Mouse (Mus musculus) hematopoietic stem cell, adult 5-6 weeks (primary cell): Measurements from ENCODE around the gene Btnl6. TPM values are rescaled to one million over a fixed set of nuclear protein-coding genes. Genes with fewer than 3 reads are reported as not detected.
"Not testable (repeated sequence)": the region's sequence is repeated elsewhere in the genome, so short reads cannot be mapped to it uniquely, and the experiment has no call there.

ENCODE experiments used
- ATAC-seq, 2 experiments: fragments of 125-278 bp in 1 of 2; replicated peaks in 1 of 2; 2 replicates each; pipeline ENCODE4 v1.8.0; 2016 to 2017; ENCODE audit warnings: inconsistent platforms in 2 of 2, mild to moderate bottlenecking in 2 of 2, moderate number of reproducible peaks in 2 of 2, low read depth in 1 of 2, moderate TSS enrichment in 1 of 2; ENCODE audit not compliant: low FRiP score in 2 of 2, poor library complexity in 2 of 2, severe bottlenecking in 2 of 2, insufficient read depth in 1 of 2, low TSS enrichment in 1 of 2
- total RNA-seq: library from RNA; stranded (forward); fragments of 172-1452, 232-1000 nt; gene quantifications from 2 replicates; pipeline ENCODE4 v1.2.3, GENCODE M21; 2017

The Btnl6 gene
- total RNA-seq: not detected in 2 replicates

GRCm38 (mm10) chr17:34517252-34517651 is at the start of gene Btnl6:
Btnl6 (minus strand) TSS chr17:34517352.
- ATAC-seq: no peak

- no peak for ATAC-seq
Measured at GRCm38 (mm10) chr17:34564796-34565195, 47.6 kb upstream of the Btnl6 start.

DNA sequence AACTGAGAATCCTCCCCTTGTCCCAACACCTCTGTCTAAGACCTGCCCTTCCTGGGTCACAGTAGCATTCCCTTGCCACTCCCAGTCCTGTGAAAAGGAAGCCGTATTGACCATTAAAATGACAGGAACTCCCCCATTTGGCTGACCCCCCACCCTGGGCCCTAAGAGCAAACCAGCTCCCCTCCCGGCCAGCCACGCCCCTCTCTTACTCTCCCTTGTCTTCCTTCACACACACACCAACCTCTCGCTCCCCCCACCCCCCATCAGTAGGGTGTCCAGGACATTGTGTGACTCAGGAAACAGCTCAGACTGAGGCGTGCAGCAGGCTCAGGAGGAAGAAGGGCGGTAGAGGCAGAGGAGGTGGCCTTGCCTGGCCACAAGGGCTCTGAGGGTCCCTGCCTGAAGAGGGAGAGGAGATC is 46.9 kb upstream of the Btnl6 start, which contains the start of gene Notch4:
TSS of gene Notch4 (plus strand) at position 266 of the 419 bp plus-strand sequence.
- ATAC-seq: no peak

GRCm38 (mm10) chr17:34563354-34563753 is 46.2 kb upstream of the Btnl6 start:
- ATAC-seq: no peak

DNA sequence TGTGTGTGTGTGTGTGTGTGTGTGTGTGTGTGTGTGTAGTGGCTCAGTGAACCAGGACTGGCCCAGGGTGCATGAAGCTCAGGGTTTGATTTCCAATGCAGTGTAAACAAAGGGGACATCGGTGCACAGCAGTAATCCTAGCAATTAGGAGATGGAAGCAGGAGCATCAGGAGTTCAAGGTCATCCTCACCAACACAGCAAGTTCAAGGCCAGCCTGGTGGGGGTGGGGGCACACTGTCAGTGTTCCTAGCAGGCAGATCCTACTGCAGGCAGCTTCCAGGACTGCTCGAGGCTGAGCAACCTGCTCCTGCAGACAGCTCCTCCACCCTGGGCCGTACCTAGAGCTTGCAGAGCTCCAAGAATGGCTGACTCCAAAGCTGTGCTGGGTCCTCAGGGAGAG is 45.4 kb upstream of the Btnl6 start:
- ATAC-seq: no peak

DNA sequence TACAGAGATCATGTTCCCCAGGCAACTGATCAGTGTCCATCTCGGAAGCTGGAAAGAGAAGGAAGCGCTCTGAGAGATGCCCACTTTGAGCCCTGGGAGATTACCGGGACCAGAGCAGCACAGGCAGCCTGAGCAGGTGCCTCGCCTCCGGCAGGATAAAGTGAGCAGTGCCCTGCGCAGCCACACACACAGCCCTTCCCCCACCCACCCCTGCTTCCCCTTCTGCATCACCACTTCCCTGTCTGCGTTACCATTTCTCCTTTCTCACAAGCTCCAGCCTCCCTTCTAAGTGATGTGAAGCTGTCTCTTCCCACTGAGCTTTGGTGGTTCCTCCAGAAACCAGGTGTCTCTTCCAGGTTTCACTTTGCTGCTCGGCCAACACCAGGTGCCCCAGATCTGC is 44.0 kb upstream of the Btnl6 start:
- ATAC-seq: peak; percentile 80 to 81

GRCm38 (mm10) chr17:34560438-34560837 is 43.3 kb upstream of the Btnl6 start:
- ATAC-seq: no peak

GRCm38 (mm10) chr17:34559895-34560294 is 42.7 kb upstream of the Btnl6 start:
- no peak; a peak in 1 of 4 replicates for ATAC-seq

GRCm38 (mm10) chr17:34559116-34559515 is 42.0 kb upstream of the Btnl6 start:
- no peak for ATAC-seq

DNA sequence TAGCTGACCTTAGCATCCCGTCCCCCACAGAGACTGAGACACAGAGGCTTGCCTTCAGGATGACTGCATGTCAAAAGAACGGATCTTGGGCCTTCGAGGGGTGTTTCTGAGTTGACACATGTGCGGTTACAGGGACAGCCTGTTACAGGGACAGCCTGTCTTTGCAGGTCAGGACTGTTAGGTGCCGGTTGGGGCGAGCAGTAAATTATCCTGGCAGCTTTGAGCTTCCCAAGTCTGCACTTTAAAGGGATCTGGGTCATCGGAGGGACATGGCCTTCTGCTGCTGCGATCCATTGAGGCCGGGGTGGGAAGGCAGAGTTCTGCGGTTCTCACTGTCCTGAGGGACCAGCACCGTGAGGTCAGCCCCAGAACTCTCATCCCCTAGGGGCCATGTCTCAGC is 40.3 kb upstream of the Btnl6 start:
- ATAC-seq: no peak

DNA sequence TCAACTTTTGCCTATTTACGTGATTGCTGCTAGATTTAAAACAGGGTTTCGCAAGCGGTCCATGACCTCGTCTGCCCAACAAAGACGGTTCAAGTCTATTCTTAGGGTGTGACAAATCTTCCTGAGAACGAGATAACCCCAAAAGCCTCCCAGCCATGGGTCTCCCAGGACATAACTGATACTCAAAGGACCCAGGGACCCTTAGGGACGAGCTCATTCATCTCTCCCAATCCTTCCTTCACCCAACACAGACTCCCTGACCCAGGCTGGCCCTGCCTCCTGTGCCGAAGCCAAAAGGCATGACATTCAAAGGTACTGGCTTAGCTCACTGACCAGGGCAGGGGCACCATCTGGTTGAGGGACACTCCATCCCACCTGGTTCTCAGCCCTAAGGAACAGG is 39.3 kb upstream of the Btnl6 start:
- no peak for ATAC-seq

DNA sequence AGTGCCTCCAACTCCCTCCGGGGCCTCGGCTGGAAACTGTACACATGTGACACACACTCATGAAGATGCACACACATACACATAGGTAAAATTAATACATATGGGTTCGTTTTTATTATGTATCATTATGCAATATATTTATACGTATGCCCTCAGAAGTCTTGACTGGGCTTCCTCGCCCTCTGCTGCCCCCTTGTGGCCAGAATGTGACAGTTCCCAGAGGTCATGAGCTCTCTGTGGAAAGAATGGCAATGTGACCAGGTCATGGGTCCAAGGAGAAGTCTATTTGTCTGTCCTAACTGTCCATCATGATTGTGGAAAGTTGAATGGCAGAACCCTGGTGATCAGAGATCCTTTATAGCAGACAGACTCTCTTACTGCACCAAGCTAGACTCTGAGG is 38.3 kb upstream of the Btnl6 start:
- peak; percentile 51 to 79; a peak in 3 of 4 replicates for ATAC-seq

GRCm38 (mm10) chr17:34549843-34550242 is 32.7 kb upstream of the Btnl6 start:
- no peak for ATAC-seq

DNA sequence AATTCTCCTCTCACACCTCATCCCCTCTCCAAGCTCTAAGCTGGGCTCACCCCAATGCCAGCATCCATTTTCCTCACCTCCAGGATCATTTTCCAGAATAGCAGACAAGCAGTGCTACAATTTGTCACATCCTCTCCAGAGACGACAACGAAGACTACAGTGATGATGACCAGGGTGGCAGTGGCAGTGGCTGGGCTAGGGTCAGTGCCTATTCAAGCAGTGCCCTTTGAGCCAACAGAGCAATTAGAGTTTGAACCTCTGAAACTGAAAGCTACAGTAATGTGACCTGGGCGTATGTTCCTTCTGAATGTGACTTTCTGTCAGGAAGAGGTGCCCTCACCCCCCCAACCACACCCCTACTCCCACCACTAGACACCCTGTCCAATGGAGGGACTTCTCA is 32.0 kb upstream of the Btnl6 start:
- ATAC-seq: no peak

DNA sequence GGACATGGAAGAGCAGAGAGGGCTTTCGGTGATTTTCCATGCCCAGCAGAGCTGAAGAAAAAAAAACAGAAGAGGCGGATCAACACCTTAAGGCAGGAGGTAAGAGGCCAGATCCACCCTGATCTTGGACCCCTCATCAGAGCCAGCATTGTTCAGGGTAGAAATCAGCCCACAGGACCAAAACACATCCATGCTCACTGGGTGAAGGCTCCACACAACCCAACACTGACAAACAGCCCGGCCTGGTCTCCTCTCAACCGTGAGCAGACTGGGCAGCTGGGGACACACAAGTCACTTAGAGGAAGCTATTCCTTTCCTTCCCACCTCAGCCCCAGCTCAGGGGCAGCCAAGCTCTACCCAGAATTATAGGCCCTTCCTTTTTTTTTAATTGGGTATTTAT is 30.4 kb upstream of the Btnl6 start:
- no peak for ATAC-seq

- no peak for ATAC-seq
Measured at GRCm38 (mm10) chr17:34546797-34547196, 29.6 kb upstream of the Btnl6 start.

DNA sequence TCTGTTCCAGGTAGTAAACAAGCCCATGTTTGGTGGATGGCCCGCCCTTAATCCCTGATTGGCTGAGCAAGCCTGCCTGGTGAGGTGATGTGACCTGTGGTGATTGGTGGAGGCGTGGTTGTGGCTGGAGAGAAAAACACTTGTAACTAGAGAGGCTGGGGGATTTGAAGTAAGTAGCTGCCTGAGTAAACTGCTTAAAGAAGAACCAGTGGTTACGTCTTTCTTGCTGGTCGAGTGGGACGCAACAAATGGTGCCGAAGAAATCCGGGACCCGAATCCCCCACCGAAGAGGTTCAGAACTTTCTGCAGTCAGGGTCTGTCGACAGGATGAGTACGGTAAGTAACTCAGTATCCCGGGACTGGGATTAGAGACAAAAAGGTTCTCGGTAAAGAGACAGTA is 26.4 kb upstream of the Btnl6 start:
- ATAC-seq: not testable (repeated sequence)

DNA sequence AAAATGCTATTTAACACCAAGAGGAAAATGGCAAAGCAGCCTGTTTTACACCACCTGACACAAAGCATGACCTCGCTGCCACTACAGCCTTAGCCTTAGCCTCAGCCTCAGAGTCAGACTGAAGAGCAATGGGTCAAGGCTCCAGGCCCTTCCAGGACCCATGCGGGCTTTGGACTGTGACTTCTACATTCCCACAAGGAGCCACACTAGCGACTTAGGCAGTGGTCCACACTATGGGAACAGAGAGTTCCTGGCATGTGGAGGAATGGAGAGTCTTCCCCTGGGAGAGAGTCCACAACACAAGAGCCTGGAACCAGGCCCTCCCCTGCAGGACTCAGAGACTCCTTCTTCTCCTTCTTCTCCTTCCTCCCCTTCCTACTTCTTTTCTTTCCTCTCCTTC is 15.5 kb upstream of the Btnl6 start:
- no peak for ATAC-seq

GRCm38 (mm10) chr17:34519001-34519400 is 1.8 kb upstream of the Btnl6 start:
- ATAC-seq: no peak

- ATAC-seq: not testable (repeated sequence)
Measured at GRCm38 (mm10) chr17:34518571-34518970, 1.4 kb upstream of the Btnl6 start.
